In the genomic region with DNA sequence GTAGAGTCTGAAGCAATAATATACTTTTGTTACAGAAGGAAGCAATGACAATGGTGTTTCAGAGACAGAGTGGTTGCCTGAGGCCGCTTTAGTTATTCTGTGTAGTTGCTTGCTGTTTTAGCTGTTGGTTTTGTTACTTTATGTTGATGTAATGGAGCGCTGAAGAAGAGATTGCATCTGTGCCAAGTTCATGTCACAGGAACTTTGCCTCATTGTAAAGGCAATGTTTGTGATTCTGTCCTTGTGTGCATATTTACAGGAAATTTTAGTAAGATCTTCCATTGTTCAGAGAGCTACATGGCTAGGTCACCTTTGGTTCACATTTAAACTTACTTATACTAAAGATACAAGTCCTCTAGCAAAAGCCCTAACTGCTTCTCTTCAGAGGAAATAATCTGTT, we compare ENCODE assay signal across 10 mouse cellular contexts. TPM values are rescaled to one million over a fixed set of nuclear protein-coding genes. Genes with fewer than 3 reads are reported as not detected.
DNase-seq lines count a peak whose midpoint lies in the region; ATAC-seq and TF ChIP-seq lines count a peak whose summit lies in the region.
"Had no signal": no experiment of that assay in that cellular context is flagged by ENCODE, and none has a peak within 500 bp of the region (broad histone marks: within the 10 kb centered on the region; RNA-seq: fewer than 3 reads in every experiment).

No protein-coding gene starts in this region.

- TF ChIP-seq CTCF in forebrain, postnatal 0 days (IDR thresholded peaks at IDR 0.05; ENCODE audit: low read depth), result no peak

- no peaks in the 10 kb centered on the region for H3K27me3 ChIP-seq in forebrain, embryonic 13.5 days
- H3K27me3 ChIP-seq in forebrain, embryonic 10.5 days (ENCODE audit: poor library complexity, severe bottlenecking), result no peaks in the 10 kb centered on the region
- H3K27me3 ChIP-seq in intestine, embryonic 14.5 days (replicated peaks; ENCODE audit: control insufficient read depth, insufficient read depth, low read length), result no peaks in the 10 kb centered on the region
- no peaks in the 10 kb centered on the region for H3K27me3 ChIP-seq in intestine, embryonic 16.5 days (replicated peaks; ENCODE audit: control insufficient read depth, insufficient read depth, low read length)
- H3K27me3 ChIP-seq in forebrain, postnatal 0 days (ENCODE audit: insufficient read depth, low read length), result no peaks in the 10 kb centered on the region

- peak overlapping the region; percentile 73 for H3K27ac ChIP-seq in forebrain, embryonic 13.5 days
- no peak overlapping the region for H3K27ac ChIP-seq in forebrain, embryonic 10.5 days
- 0 out of 2 replicates have a peak overlapping the region, but pooled peaks have one; percentile 11 for H3K27ac ChIP-seq in intestine, embryonic 14.5 days (ENCODE audit: low read depth)
- H3K27ac ChIP-seq in intestine, embryonic 16.5 days (ENCODE audit: low read length), result no peak overlapping the region; the same call in 1 of the 2 replicates
- peak overlapping the region; percentile 42 for H3K27ac ChIP-seq in forebrain, postnatal 0 days (ENCODE audit: low read depth, low read length)
- H3K27ac ChIP-seq: liver, embryonic 15.5 days had no signal

- H3K9me3 ChIP-seq in forebrain, embryonic 13.5 days (replicated peaks), result no peaks in the 10 kb centered on the region
- no peaks in the 10 kb centered on the region for H3K9me3 ChIP-seq in forebrain, embryonic 10.5 days
- H3K9me3 ChIP-seq in intestine, embryonic 14.5 days (ENCODE audit: control insufficient read depth, low read length), result no peaks in the 10 kb centered on the region
- no peaks in the 10 kb centered on the region for H3K9me3 ChIP-seq in intestine, embryonic 16.5 days (ENCODE audit: control insufficient read depth, low read length)
- no peaks in the 10 kb centered on the region for H3K9me3 ChIP-seq in forebrain, postnatal 0 days (ENCODE audit: low read length)
- H3K9me3 ChIP-seq: liver, embryonic 15.5 days had no signal

- 49% methylated on average over 2 of the region's 2 CpGs for WGBS in forebrain, embryonic 13.5 days
- 89% methylated on average over 2 of the region's 2 CpGs for WGBS in forebrain, embryonic 10.5 days
- 83% methylated on average over 2 of the region's 2 CpGs for WGBS in intestine, embryonic 14.5 days
- 73% methylated on average over 2 of the region's 2 CpGs for WGBS in intestine, embryonic 16.5 days
- WGBS in forebrain, postnatal 0 days, result 23% methylated on average over 2 of the region's 2 CpGs

- no peak for ATAC-seq in forebrain, embryonic 13.5 days
- no peak for ATAC-seq in intestine, embryonic 14.5 days (replicated peaks; ENCODE audit: low FRiP score, low TSS enrichment, low read depth)
- ATAC-seq in intestine, embryonic 16.5 days, result no peak
- no peak for ATAC-seq in forebrain, postnatal 0 days

- H3K4me3 ChIP-seq in forebrain, embryonic 13.5 days, result no peak overlapping the region
- H3K4me3 ChIP-seq in forebrain, embryonic 10.5 days, result no peak overlapping the region
- no peak overlapping the region for H3K4me3 ChIP-seq in intestine, embryonic 14.5 days (ENCODE audit: low read depth, low read length)
- no peak overlapping the region for H3K4me3 ChIP-seq in intestine, embryonic 16.5 days (ENCODE audit: low read length)
- H3K4me3 ChIP-seq in forebrain, postnatal 0 days (ENCODE audit: low read depth, low read length), result no peak overlapping the region
- H3K4me3 ChIP-seq: liver, embryonic 15.5 days had no signal

- peaks cover 30% of the 10 kb centered on the region for H3K4me1 ChIP-seq in forebrain, embryonic 13.5 days
- H3K4me1 ChIP-seq in forebrain, embryonic 10.5 days, result peaks cover 15% of the 10 kb centered on the region
- H3K4me1 ChIP-seq in intestine, embryonic 14.5 days (replicated peaks; ENCODE audit: control insufficient read depth, insufficient read depth, low read length), result peaks cover 6% of the 10 kb centered on the region; the same call in 1 of the 2 replicates
- H3K4me1 ChIP-seq in intestine, embryonic 16.5 days (ENCODE audit: control insufficient read depth, insufficient read depth, low read length), result no peaks in the 10 kb centered on the region
- peaks cover 6% of the 10 kb centered on the region; the same call in 1 of the 2 replicates for H3K4me1 ChIP-seq in forebrain, postnatal 0 days (ENCODE audit: insufficient read depth)

- H3K36me3 ChIP-seq in forebrain, embryonic 13.5 days (ENCODE audit: poor library complexity, severe bottlenecking), result no peaks in the 10 kb centered on the region
- H3K36me3 ChIP-seq in forebrain, embryonic 10.5 days (replicated peaks), result no peaks in the 10 kb centered on the region
- H3K36me3 ChIP-seq in intestine, embryonic 14.5 days (ENCODE audit: control insufficient read depth, insufficient read depth, low read length), result no peaks in the 10 kb centered on the region
- H3K36me3 ChIP-seq in intestine, embryonic 16.5 days (ENCODE audit: control insufficient read depth, insufficient read depth, low read length), result no peaks in the 10 kb centered on the region
- no peaks in the 10 kb centered on the region for H3K36me3 ChIP-seq in forebrain, postnatal 0 days (ENCODE audit: insufficient read depth)
- H3K36me3 ChIP-seq: liver, embryonic 15.5 days had no signal

- no peak for DNase-seq in forebrain, embryonic 10.5 days (ENCODE audit: extremely low spot score, low spot score)
- no peak for DNase-seq in intestine, embryonic 14.5 days (ENCODE audit: low spot score)
- peak; percentile 21 for DNase-seq in 3T3-L1 (ENCODE audit: low read depth, low spot score)
- DNase-seq in forebrain, postnatal 0 days, result peak; percentile 50
- DNase-seq in testis, postnatal 14 days (ENCODE audit: low spot score), result no peak
- no peak for DNase-seq in cerebellum, postnatal 14 days
- DNase-seq: thymus, postnatal 4 days had no signal

- H3K4me2 ChIP-seq in forebrain, embryonic 13.5 days, result peak overlapping the region; percentile 25
- H3K4me2 ChIP-seq in intestine, embryonic 14.5 days (ENCODE audit: low read length), result no peak overlapping the region
- H3K4me2 ChIP-seq in intestine, embryonic 16.5 days (ENCODE audit: low read depth, low read length), result no peak overlapping the region
- peak overlapping the region; percentile 32 for H3K4me2 ChIP-seq in forebrain, postnatal 0 days (ENCODE audit: low read depth)
- H3K4me2 ChIP-seq: liver, embryonic 15.5 days had no signal

- no peak overlapping the region for H3K9ac ChIP-seq in forebrain, embryonic 13.5 days
- no peak overlapping the region for H3K9ac ChIP-seq in intestine, embryonic 14.5 days (ENCODE audit: low read length)
- no peak overlapping the region for H3K9ac ChIP-seq in intestine, embryonic 16.5 days (ENCODE audit: low read depth, low read length)
- no peak overlapping the region for H3K9ac ChIP-seq in forebrain, postnatal 0 days
- H3K9ac ChIP-seq: liver, embryonic 15.5 days had no signal

RNA-seq across cellular contexts. Expression of a gene that starts 3.3 kb away (rescaled TPM):
- polyA plus RNA-seq in forebrain, embryonic 13.5 days (2015; fragmentation: Nextera tagmentation; extraction: Ambion mirVana), result 23.0 and 24.8 TPM in 2 replicates
- polyA plus RNA-seq in forebrain, embryonic 10.5 days (2016; fragmentation: Nextera tagmentation; extraction: Ambion mirVana), result 28.9 and 29.7 TPM in 2 replicates
- 37.2 and 42.3 TPM in 2 replicates for polyA plus RNA-seq in intestine, embryonic 14.5 days (2014; fragmentation: Nextera tagmentation; extraction: Ambion mirVana)
- polyA plus RNA-seq in intestine, embryonic 16.5 days (2015; fragmentation: Nextera tagmentation; extraction: Ambion mirVana), result 26.9 and 30.1 TPM in 2 replicates
- 29.6 and 32.9 TPM in 2 replicates for total RNA-seq in forebrain, postnatal 0 days (2014; rRNA removed)
- 6.8 and 10.7 TPM in 2 replicates for polyA plus RNA-seq in forebrain, postnatal 0 days (2015; fragmentation: Nextera tagmentation; extraction: Ambion mirVana)

Comparison
In these comparisons a context has a peak if more than half of its experiments do, and no peak if none do; other contexts are left out.
1. H3K27ac ChIP-seq: peak in forebrain, embryonic 13.5 days (single experiment), intestine, embryonic 14.5 days (single experiment) and forebrain, postnatal 0 days (single experiment); none in forebrain, embryonic 10.5 days (single experiment) and intestine, embryonic 16.5 days (single experiment).
2. DNase-seq: peak in 3T3-L1 (single experiment) and forebrain, postnatal 0 days (single experiment); none in forebrain, embryonic 10.5 days (single experiment), intestine, embryonic 14.5 days (single experiment), testis, postnatal 14 days (single experiment) and cerebellum, postnatal 14 days (0 of 2).
3. H3K4me2 ChIP-seq: peak in forebrain, embryonic 13.5 days (single experiment) and forebrain, postnatal 0 days (single experiment); none in intestine, embryonic 14.5 days (single experiment) and intestine, embryonic 16.5 days (single experiment).